Mouse (Mus musculus) cerebellum, adult 2 months (tissue): ENCODE measurements around the gene Nkd2.

Source experiments
- CTCF ChIP-seq: fragments of 200-500 bp; IDR thresholded peaks from 2 replicates; pipeline ENCODE4 v1.5.1; 2011; ENCODE audit warnings: low read depth, mild to moderate bottlenecking, control low read depth, low read length, moderate library complexity, borderline replicate concordance; ENCODE audit not compliant: insufficient read depth
- POLR2A ChIP-seq: fragments of 200-500 bp; IDR thresholded peaks from 2 replicates; pipeline ENCODE4 v1.6.1; 2011; ENCODE audit warnings: low read length, control low read depth, borderline replicate concordance; ENCODE audit not compliant: insufficient read depth

DNA sequence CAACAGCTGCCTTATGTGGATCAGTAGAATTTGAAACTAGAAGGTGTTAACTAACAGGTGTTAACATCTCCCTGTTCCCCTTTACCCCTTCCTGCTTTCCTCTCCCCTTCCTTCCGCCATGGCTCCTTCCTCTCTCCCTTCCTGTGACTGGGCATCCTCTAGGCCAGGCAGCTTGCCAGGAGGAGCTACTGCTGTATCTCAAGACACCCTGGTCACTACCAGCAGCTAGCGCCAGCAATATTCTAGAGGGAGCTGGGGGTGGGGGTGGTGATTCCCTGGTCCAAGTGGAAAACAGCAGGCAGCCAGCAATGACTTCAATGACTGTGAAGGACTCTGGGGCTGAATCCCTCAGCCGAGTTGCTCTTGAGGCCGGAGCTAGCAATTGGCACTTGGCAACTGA is 38.2 kb upstream of the Nkd2 start:
- TF ChIP-seq POLR2A: no peak
- TF ChIP-seq CTCF: no peak
